Mouse (Mus musculus): ENCODE data around the gene Mymk. TPM values are rescaled to one million over a fixed set of nuclear protein-coding genes. Genes with fewer than 3 reads are reported as not detected.

Mymk gene
- total RNA-seq, 2 experiments from 2014 or later = not detected

DNA sequence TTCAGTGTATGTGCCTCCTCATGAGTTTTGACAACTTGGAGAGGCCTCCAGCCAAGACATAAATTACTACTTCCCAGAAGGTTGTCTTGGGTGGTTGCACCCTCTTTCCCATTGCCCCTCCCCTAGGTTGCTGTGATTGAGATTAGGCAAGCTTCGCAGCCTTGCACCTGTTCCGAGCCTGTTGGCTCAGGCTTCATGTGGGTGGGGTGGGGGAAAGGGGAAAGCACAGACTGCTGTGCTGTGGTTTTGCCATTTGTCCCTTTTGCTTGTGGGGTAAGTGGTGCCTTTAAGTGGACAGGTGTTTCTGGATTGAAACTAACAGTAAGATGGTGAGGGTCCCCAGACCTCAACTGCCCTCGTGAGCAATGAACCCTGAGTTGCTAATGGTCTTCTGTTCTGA, 36.0 kb downstream of the Mymk start:
- no peak for DNase-seq

DNA sequence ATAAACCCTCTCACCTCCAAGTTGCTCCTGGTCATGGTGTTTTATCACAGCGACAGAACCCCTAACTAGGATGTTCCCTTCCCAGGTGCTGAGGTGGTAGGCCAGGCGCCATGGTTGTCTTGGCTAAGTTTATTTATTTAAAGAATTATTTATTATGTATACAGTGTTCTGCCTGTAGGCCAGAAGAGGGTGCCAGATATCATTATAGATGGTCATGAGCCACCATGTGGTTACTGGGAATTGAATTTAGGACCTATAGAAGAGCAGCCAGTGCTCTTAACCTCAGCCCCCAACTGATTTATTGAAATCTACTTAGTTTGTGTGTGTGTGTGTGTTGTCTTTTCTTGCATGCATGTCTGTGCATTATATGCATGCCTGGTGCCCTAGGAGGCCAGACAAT, 39.6 kb downstream of the Mymk start:
- no peak for DNase-seq

DNA sequence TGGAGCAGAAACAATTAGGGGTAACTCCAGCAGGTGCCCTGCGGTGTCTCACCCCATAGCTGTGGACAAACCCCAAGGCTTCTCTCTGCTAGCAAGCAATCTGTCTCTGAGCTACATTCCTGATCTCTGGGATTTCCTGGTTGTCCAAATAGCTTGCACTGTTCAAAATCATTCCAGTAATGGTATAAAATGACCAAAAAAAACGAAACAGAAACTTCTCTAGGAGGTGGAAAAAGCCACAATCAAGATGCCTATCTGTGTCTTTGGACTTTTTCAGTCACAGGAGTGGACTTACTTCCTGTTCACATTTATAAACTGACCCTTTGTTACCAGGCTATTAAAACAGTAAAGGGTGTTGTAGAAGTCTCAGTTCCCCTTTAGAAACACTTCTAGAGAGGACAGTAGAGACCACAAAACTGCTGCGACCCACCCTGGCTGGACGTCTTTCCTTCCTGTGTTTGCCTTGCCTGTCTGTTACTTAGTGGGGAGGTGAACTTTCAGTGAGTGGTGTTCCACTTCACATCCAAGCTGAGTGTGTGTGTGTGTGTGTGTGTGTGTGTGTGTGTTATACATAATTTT, 43.5 kb downstream of the Mymk start:
- DNase-seq = no peak

DNA sequence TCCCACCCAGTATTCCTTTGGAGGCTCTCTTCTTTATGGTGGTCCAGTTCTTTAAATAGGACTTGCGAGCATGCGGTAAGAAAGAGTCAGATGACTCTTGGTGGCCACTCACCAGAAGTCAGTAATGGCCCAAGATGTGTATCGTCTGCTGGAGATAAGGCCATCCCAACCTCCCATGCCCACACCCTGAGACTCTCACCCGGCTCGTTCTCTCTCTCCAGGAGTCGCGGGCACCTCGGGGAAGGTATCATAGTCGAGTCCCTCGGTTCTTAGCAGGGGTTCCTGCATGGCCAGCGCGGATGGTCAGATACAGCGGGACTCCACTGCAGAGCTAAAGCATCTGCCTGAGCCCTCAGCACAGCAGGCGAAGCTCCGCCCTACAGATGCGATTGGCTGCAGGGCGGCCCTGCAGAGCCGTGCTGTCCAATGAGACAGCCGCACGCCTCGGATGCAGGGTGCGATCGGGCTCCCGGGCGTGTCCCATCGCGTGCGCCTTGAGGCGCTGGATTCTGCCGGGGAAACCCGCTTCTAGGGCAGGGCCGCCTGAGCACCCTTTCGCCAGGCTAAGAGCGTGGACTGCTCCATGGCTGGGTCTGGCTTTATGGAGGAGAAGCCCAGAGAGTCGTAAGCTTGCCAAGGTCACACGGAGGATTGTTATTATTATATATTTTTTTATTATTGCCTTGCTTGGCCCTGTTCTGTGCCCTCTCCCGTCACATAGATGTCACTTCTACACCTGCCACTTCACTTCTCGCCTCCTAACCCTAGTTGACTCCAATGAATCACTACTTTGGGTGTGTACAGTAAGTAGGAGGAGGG, 44.2 kb downstream of the Mymk start, which contains the start of gene Slc2a6:
TSS of gene Slc2a6 (minus strand) at position 381 of the 819 bp plus-strand sequence.
- peak; percentile 93 to 94 for DNase-seq

DNA sequence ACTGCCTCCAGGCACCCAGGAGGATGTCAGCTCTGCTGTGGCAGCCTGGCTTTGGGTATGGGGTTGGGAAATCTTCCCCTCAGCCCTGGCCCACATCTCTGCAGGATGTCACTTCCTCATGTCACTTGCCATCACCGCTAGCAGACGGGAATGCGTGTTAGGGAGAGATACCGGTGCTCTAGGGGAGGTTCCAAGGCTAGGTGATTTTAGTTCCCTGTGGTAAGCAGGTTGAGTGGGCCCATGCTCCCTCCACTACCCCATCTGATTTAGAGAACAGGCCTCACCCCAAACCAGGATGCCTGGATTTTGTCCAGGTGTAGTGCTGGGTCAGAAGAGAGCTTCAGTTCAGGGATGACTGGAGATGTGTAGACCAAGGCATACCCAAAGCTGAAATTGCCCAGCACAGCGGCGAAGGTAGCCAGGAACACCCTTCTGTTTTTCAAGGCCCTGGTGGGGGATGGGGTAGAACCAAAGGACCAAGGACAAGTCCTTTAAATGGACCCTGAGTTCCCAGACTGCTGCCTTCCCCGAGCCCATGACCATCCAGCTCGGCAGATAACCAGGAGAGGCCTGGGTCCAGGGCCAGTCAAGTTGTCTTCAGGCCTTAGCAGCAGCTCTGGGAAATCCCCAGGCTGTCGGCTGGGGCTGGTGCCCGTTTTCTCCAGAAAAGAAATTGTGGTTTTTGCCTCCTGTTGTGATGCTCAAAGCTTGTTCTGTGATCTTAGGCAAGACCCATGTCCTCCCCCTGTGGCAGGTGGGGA, 44.9 kb downstream of the Mymk start:
- no peak for DNase-seq

DNA sequence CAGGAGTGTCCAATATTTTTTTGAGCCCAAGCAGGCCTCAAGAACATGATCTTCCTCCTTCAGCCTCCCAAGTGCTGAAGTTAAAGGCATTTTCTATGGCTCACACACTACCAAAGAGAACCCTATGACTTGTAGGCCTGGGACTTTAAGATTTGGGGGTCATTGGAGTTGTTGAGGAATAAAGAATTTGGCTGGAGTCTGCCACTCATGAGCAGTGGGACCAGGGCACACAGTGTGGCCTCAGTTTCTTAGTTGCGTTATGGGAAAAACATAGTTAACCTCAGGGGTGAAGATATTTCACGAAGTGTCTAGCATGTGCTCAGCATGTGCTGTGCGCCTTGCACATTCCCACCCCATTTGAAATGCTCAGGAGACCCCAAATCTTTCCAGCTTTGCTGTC, 45.6 kb downstream of the Mymk start:
- DNase-seq = no peak

DNA sequence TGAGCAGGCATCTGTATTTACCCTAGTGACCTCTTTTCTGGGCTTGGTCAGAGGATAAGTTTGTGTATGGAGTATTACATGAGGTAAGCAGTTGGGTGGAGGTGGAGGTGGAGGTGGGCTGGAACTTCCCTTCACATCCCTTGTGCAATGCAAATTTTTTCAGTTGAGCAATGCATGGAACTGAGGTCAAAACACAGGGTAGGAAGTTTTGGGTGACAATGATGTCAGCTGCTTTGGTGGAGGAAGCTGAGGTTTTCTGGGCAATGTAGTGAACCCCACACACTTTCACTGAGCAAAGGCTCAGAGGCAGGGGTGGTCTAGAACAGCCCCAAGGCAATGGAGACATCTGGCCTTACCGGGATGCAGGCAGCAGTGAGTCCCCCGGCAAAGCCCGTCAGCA, 46.4 kb downstream of the Mymk start:
- no peak for DNase-seq

DNA sequence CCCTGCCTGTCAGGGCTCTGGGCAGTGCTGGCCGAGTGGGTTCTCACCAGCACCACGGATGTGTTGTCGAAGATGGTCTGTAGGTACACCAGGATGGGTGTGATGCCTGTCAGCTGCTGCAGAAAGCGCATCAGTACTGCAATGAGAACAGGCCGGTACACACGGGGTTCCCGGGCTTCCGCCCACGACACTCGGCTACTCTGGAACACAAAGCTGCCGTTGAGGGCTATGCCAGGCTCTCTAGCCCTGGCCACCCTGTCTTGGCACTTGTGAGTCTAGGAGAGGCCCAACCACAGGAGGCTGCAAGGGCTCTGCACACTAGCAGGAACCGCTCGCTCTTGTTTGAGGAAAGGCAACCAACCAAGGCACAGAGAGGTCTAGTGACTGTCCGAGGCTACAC, 47.8 kb downstream of the Mymk start:
- DNase-seq = no peak

DNA sequence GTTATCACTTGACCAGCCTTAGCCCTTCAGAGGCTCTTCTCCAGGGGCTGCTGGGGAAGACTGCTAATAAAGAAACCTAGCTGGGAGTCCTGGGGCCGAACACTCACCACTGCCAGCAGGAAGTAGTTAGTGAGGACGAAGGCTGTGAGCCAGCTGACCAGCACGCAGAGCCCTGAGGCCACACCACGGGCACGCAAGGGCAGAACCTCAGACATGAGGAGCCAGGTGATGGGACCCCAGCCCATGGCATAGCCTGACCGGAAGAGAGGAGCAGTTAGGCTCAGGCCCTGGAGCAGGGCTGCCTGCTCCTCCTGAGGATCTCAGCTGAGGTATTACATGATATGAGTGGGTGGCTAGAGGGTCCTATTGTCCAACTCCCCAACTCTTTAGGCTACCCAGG, 49.4 kb downstream of the Mymk start:
- no peak for DNase-seq

DNA sequence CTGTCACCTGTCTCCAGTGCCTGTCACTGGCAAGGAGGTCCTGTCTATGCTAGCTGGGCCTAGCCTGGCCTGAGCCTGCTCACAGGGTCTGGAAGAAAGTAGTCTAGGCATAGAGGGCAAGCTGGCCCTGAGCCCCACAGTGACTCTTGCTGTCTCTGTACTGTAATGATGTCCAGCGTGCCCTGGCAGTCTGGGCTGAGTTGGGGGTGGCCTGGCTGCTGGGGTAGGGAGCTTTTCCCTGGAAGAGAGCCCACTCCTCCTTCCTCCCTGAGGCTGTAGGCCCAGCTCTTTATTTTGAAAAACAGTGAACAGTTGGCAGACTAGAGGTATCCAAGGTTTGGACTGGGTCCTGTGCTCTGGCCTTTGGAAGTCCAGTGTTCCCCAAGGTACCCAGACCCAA, 50.9 kb downstream of the Mymk start:
- DNase-seq = no peak

DNA sequence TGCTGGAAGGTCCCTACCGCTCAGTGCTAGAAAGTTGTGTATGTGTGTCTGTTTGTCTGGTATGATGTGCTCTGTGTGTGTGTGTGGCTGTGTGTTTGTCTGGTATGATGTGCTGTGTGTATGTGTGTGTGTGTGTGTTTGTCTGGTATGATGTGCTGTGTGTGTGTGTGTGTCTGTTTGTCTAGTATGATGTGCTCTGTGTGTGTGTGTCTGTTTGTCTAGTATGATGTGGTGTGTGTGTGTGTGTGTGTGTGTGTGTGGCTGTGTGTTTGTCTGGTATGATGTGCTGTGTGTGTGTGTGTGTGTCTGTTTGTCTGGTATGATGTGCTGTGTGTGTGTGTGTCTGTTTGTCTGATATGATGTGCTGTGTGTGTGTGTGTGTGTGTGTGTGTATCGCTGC, 52.4 kb downstream of the Mymk start:
- DNase-seq = no peak

DNA sequence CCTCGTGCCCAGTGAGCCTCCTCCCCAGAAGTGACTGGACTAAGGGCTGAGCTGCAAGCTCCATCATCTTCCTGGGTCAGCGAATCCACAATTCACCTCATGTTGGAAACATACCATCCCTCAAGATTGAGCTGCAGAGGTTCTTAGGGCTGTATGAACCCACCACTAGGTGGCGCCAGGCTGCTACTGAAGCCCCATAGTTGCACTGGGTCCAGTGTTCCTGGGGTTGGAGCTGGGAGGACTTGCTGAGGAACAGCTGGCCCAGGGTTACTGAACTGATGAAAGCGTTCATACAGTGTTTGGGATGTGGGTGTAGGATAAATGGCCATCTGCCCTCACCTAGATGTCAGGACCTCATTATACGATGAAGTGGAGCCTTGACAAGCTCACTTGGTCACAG, 54.2 kb downstream of the Mymk start:
- DNase-seq = peak; percentile 71 to 81

Other genes starting within 250 kb of the Mymk start
- gene Abo, start 207.2 kb downstream of the Mymk start, total RNA-seq (2021) = not detected
- 10 to 100 TPM; 28.5 to 32.7 TPM for gene Surf6, start 169.3 kb downstream of the Mymk start, total RNA-seq (2021)
- 10 to 100 TPM; 54.5 to 56.6 TPM for gene Med22, start 161.5 kb downstream of the Mymk start, total RNA-seq (2021)
- gene Rpl7a, start 161.4 kb downstream of the Mymk start, total RNA-seq (2021) = 100 to 1,000 TPM; 527 to 531 TPM
- gene Surf2, start 155.8 kb downstream of the Mymk start, total RNA-seq (2021) = 10 to 100 TPM; 37.5 to 40.1 TPM
- 100 to 1,000 TPM in 1 of 2 experiments, 10 to 100 TPM in 1; 99.3 to 120 TPM for gene Surf1, start 155.6 kb downstream of the Mymk start, total RNA-seq (2021)
- 100 to 1,000 TPM; 190 to 191 TPM for gene Surf4, start 138.3 kb downstream of the Mymk start, total RNA-seq (2021)
- gene Stkld1, start 138.1 kb downstream of the Mymk start, total RNA-seq (2021) = under 1 TPM; 0.13 to 0.46 TPM
- 10 to 100 TPM; 27.8 to 39.1 TPM for gene Rexo4, start 107.8 kb downstream of the Mymk start, total RNA-seq (2021)
- not detected for gene Adamts13, start 98.8 kb downstream of the Mymk start, total RNA-seq (2021)
- gene Cacfd1, start 62.3 kb downstream of the Mymk start, total RNA-seq (2021) = 10 to 100 TPM; 50.9 to 58.8 TPM
- gene Slc2a6, start 44.2 kb downstream of the Mymk start, total RNA-seq (2021) = under 1 TPM; 0.36 to 0.69 TPM
- 10 to 100 TPM; 15.7 to 31.7 TPM for gene Adamtsl2, start 7.2 kb upstream of the Mymk start, total RNA-seq (2021)
- 1 to 10 TPM; 1.1 to 1.7 TPM for gene Fam163b, start 70.3 kb upstream of the Mymk start, total RNA-seq (2021)
- gene Dbh, start 93.1 kb upstream of the Mymk start, total RNA-seq (2021) = 100 to 1,000 TPM; 276 to 331 TPM
- gene Sardh, start 176.2 kb upstream of the Mymk start, total RNA-seq (2021) = 1 to 10 TPM; 7.8 to 9.2 TPM